Mouse (Mus musculus) hindbrain, embryonic 13.5 days (tissue): ENCODE measurements around the gene 1110008P14Rik. TPM values are rescaled to one million over a fixed set of nuclear protein-coding genes. Genes with fewer than 3 reads are reported as not detected.

ENCODE experiments used
- ATAC-seq: fragments of 200-750 bp; cut with Nextera tagmentation; 2 replicates; pipeline ENCODE4 v1.8.0; 2017; ENCODE audit warnings: moderate TSS enrichment; ENCODE audit not compliant: low FRiP score
- H3K27ac ChIP-seq: fragments of 300-500 bp; sonication (generic); 2 replicates; pipeline ENCODE4 v1.5.1; 2015; ENCODE audit warnings: inconsistent platforms, mild to moderate bottlenecking, moderate library complexity
- H3K27me3 ChIP-seq: fragments of 300-500 bp; sonication (generic); 2 replicates; pipeline ENCODE4 v1.6.1; 2015; ENCODE audit warnings: mild to moderate bottlenecking, inconsistent platforms
- H3K36me3 ChIP-seq: fragments of 300-500 bp; sonication (generic); 2 replicates; pipeline ENCODE4 v1.6.1; 2015; ENCODE audit warnings: mild to moderate bottlenecking, inconsistent platforms
- H3K4me1 ChIP-seq: fragments of 300-500 bp; sonication (generic); replicated peaks from 2 replicates; pipeline ENCODE4 v1.6.1; 2015; ENCODE audit warnings: inconsistent platforms
- H3K4me2 ChIP-seq: fragments of 300-500 bp; sonication (generic); 2 replicates; pipeline ENCODE4 v1.6.1; 2015; ENCODE audit warnings: inconsistent platforms, mild to moderate bottlenecking, moderate library complexity
- H3K4me3 ChIP-seq: fragments of 300-500 bp; sonication (generic); 2 replicates; pipeline ENCODE4 v1.5.1; 2015; ENCODE audit warnings: mild to moderate bottlenecking, inconsistent platforms
- H3K9ac ChIP-seq: fragments of 300-500 bp; sonication (generic); 2 replicates; pipeline ENCODE4 v1.6.1; 2015; ENCODE audit warnings: mild to moderate bottlenecking, inconsistent platforms
- H3K9me3 ChIP-seq: fragments of 300-500 bp; sonication (generic); 2 replicates; pipeline ENCODE4 v1.6.1; 2016; ENCODE audit warnings: inconsistent platforms
- WGBS: fragments of 180-500 bp; shearing (Covaris S2); methylation state at CpG from one replicate; pipeline ENCODE4 v1.1.7; 2015; 5-methylcytosine and 5-hydroxymethylcytosine counted together
- polyA plus RNA-seq: library from polyadenylated mRNA; unstranded; fragments of >200 nt; fragmentation: Nextera tagmentation; extraction: Ambion mirVana; gene quantifications from 2 replicates; pipeline ENCODE4 v1.2.1, GENCODE M21; 2015

The 1110008P14Rik gene
- polyA plus RNA-seq, 1 experiment from 2014 or later, result 108 TPM

DNA sequence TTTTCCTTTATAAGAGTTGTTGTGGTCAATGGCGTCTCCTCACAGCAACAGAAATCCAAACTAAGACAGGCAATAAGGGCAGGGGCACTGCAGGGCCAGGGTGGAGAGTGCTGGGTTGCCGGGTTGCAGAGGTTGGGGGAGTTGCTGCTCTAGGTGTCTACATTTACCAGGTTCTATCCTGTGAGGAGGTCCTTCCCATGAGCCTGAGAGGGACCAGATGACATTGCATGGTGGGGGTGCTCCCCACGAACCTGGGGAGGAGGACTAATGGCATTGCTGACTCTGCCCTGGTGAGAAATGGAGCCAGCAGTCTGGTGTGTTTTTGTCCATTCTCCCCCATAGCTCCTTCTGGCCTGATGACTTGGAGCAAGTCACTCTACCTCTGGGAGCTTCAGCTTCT is 24.0 kb downstream of the 1110008P14Rik start:
- H3K36me3 ChIP-seq, result no peaks in the 10 kb centered on the region
- H3K27me3 ChIP-seq, result peaks cover 14% of the 10 kb centered on the region
- no peak for ATAC-seq
- no peak overlapping the region for H3K27ac ChIP-seq
- H3K9ac ChIP-seq, result no peak overlapping the region
- WGBS, result 74% methylated on average over 3 of the region's 3 CpGs
- H3K4me3 ChIP-seq, result no peak overlapping the region
- no peaks in the 10 kb centered on the region for H3K9me3 ChIP-seq
- no peak overlapping the region for H3K4me2 ChIP-seq
- peaks cover 20% of the 10 kb centered on the region for H3K4me1 ChIP-seq

GRCm38 (mm10) chr2:32356216-32356615 is 25.5 kb downstream of the 1110008P14Rik start:
- H3K4me1 ChIP-seq, result peaks cover 21% of the 10 kb centered on the region
- no peak overlapping the region for H3K4me2 ChIP-seq
- H3K36me3 ChIP-seq, result no peaks in the 10 kb centered on the region
- ATAC-seq, result no peak
- H3K27ac ChIP-seq, result no peak overlapping the region
- no peak overlapping the region for H3K4me3 ChIP-seq
- H3K27me3 ChIP-seq, result 0 out of 2 replicates have a peak, but pooled peaks cover 11% of the 10 kb centered on the region
- no peaks in the 10 kb centered on the region for H3K9me3 ChIP-seq
- WGBS, result 82% methylated on average over 10 of the region's 10 CpGs
- H3K9ac ChIP-seq, result no peak overlapping the region

- H3K4me1 ChIP-seq, result peaks cover 32% of the 10 kb centered on the region
- 85% methylated on average over 3 of the region's 3 CpGs for WGBS
- no peak for ATAC-seq
Observed at GRCm38 (mm10) chr2:32354336-32354895, 27.3 kb downstream of the 1110008P14Rik start.

GRCm38 (mm10) chr2:32353836-32354235 is 27.9 kb downstream of the 1110008P14Rik start:
- WGBS, result 79% methylated on average over 6 of the region's 6 CpGs
- ATAC-seq, result no peak
- H3K27me3 ChIP-seq, result 0 out of 2 replicates have a peak, but pooled peaks cover 15% of the 10 kb centered on the region
- 0 out of 2 replicates have a peak overlapping the region, but pooled peaks have one; percentile 73 for H3K4me3 ChIP-seq
- peak overlapping the region; percentile 78; the same call in 1 of the 2 replicates for H3K4me2 ChIP-seq
- H3K9me3 ChIP-seq, result no peaks in the 10 kb centered on the region
- H3K36me3 ChIP-seq, result peaks cover 7% of the 10 kb centered on the region; the same call in 1 of the 2 replicates
- H3K27ac ChIP-seq, result no peak overlapping the region
- H3K4me1 ChIP-seq, result peaks cover 33% of the 10 kb centered on the region
- H3K9ac ChIP-seq, result peak overlapping the region; percentile 93; the same call in 1 of the 2 replicates

More at GRCm38 (mm10) chr2:32354336-32354895, 27.3 kb downstream of the 1110008P14Rik start:
- Histone ChIP-seq H3K36me3 (peaks cover 1% of the 10 kb centered on the region; the same call in 1 of the 2 replicates), H3K4me2 (no peak overlapping the region), H3K27ac (no peak overlapping the region), H3K4me3 (no peak overlapping the region), H3K9me3 (no peaks in the 10 kb centered on the region), H3K27me3 (0 out of 2 replicates have a peak, but pooled peaks cover 15% of the 10 kb centered on the region), H3K9ac (no peak overlapping the region)

DNA sequence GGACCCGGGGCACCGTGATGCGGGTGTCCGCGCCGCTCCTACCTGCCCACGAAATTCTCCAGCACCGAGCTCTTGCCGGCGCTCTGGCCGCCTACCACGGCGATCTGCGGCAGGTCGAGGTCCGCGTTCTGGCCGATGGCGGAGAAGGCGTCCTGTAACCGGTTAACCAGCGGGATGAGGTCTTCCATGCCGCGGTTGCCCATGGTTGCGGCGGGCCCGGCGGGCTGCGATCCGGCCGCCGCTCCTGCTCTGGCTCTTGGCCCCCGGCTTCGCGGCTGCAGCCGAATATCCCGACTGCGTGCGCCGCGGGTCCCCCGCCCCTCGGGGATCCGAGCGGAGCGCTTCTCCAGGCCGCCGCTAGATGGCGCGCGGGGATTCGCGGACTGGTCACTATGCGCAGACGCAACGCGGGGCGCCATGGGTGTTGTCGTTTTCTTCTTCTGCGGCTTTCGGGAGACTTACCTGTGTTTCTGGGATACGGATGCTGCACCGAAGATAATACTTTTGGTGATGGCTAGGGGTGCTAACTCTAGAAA is 28.7 kb downstream of the 1110008P14Rik start, which contains the start of gene Dnm1:
Dnm1 (minus strand) TSS at position 332 of the 536 bp plus-strand sequence.
- ATAC-seq, result peak; percentile 69
- Histone ChIP-seq H3K4me2 (peak within 1 kb of the TSS; percentile 78), H3K9me3 (no peaks in the 10 kb centered on the region), H3K4me1 (peaks cover 33% of the 10 kb centered on the region), H3K4me3 (peak within 1 kb of the TSS; percentile 73), H3K27me3 (0 out of 2 replicates have a peak, but pooled peaks cover 15% of the 10 kb centered on the region), H3K27ac (peak within 1 kb of the TSS; percentile 97), H3K9ac (peak within 1 kb of the TSS; percentile 93), H3K36me3 (peaks cover 15% of the 10 kb centered on the region; the same call in 1 of the 2 replicates)
- WGBS, result under 1% methylated on average over 63 of the region's 63 CpGs

- H3K27me3 ChIP-seq, result 0 out of 2 replicates have a peak, but pooled peaks cover 10% of the 10 kb centered on the region
- peak within 1 kb of the TSS; percentile 73 for H3K4me3 ChIP-seq
- WGBS, result under 1% methylated on average over 47 of the region's 52 CpGs
- ATAC-seq, result peak; percentile 70
- H3K4me1 ChIP-seq, result peaks cover 33% of the 10 kb centered on the region
- H3K4me2 ChIP-seq, result peak within 1 kb of the TSS; percentile 78
- peak within 1 kb of the TSS; percentile 97 for H3K27ac ChIP-seq
- H3K9me3 ChIP-seq, result no peaks in the 10 kb centered on the region
- peaks cover 19% of the 10 kb centered on the region; the same call in 1 of the 2 replicates for H3K36me3 ChIP-seq
- H3K9ac ChIP-seq, result peak within 1 kb of the TSS; percentile 93
Observed at GRCm38 (mm10) chr2:32352151-32353006, 29.4 kb downstream of the 1110008P14Rik start, which contains the start of gene Ciz1. Ciz1 (plus strand) TSS chr2:32352327.

DNA sequence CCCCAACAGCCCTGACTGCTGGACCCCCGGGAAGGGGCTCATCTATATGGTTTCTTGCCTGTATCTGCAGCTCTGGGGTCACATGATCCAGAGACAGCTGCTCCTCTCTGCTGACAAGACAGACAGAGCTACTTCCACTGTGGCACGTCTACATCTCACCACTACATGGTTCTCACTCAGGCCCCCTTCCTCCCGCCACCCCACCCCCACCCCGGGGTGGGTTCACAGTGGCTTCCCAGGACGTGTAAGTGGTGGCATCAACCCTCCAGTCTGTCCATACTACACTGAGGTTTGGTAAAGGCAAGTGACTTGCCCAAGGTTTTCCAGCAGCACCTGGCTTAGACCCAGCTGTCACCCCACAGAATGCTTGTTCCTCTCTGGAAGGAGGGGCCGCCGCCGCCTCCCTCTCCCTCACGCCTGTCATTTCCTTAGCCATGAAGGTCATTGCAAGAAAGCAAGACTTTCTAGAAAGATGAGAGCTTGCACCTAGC is 30.2 kb downstream of the 1110008P14Rik start:
- Histone ChIP-seq H3K27me3 (0 out of 2 replicates have a peak, but pooled peaks cover 10% of the 10 kb centered on the region), H3K9me3 (no peaks in the 10 kb centered on the region), H3K4me3 (peak overlapping the region; percentile 73), H3K27ac (peak overlapping the region; percentile 97), H3K4me1 (peaks cover 33% of the 10 kb centered on the region), H3K36me3 (peaks cover 19% of the 10 kb centered on the region; the same call in 1 of the 2 replicates), H3K4me2 (peak overlapping the region; percentile 78), H3K9ac (peak overlapping the region; percentile 93)
- 0 out of 2 replicates have a peak, but pooled peaks have one; percentile 2 for ATAC-seq
- 42% methylated on average over 9 of the region's 9 CpGs for WGBS

- WGBS, result 53% methylated on average over 13 of the region's 13 CpGs
- Histone ChIP-seq H3K4me2 (peak overlapping the region; percentile 78), H3K4me3 (peak overlapping the region; percentile 73; the same call in 1 of the 2 replicates), H3K4me1 (peaks cover 33% of the 10 kb centered on the region), H3K9ac (peak overlapping the region; percentile 93), H3K27ac (no peak overlapping the region), H3K27me3 (0 out of 2 replicates have a peak, but pooled peaks cover 10% of the 10 kb centered on the region), H3K36me3 (peaks cover 19% of the 10 kb centered on the region; the same call in 1 of the 2 replicates), H3K9me3 (no peaks in the 10 kb centered on the region)
- ATAC-seq, result no peak
Observed at GRCm38 (mm10) chr2:32350471-32351051, 31.2 kb downstream of the 1110008P14Rik start.

GRCm38 (mm10) chr2:32349625-32350255 is 32.0 kb downstream of the 1110008P14Rik start:
- peak overlapping the region; percentile 93 for H3K9ac ChIP-seq
- no peak overlapping the region for H3K4me3 ChIP-seq
- no peak for ATAC-seq
- peaks cover 22% of the 10 kb centered on the region; the same call in 1 of the 2 replicates for H3K36me3 ChIP-seq
- WGBS, result 65% methylated on average over 8 of the region's 8 CpGs
- H3K4me2 ChIP-seq, result no peak overlapping the region
- peaks cover 37% of the 10 kb centered on the region for H3K4me1 ChIP-seq
- H3K27me3 ChIP-seq, result 0 out of 2 replicates have a peak, but pooled peaks cover 10% of the 10 kb centered on the region
- no peaks in the 10 kb centered on the region for H3K9me3 ChIP-seq
- no peak overlapping the region for H3K27ac ChIP-seq

DNA sequence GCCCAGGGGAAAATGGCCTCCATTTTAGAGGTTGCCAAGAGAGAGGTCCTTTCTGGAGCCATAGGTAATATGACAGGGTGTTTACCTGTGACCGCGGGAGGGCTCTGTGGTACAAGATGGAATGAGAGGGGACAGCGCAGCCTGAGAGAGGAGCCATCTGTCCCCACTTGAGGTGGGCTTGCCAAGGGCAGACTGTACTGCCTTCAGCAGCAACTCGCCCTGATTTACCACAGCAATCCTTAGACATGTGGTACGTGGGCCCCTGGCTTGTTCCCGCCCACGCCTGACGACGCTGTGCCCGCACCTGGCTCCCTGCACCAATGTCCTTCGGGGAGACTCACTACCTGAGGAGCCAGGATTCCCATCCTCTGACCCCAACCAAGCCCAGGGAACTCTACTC is 33.4 kb downstream of the 1110008P14Rik start:
- Histone ChIP-seq H3K4me3 (no peak overlapping the region), H3K27ac (no peak overlapping the region), H3K9ac (no peak overlapping the region), H3K4me2 (no peak overlapping the region), H3K36me3 (peaks cover 26% of the 10 kb centered on the region; the same call in 1 of the 2 replicates), H3K9me3 (no peaks in the 10 kb centered on the region), H3K27me3 (0 out of 2 replicates have a peak, but pooled peaks cover 10% of the 10 kb centered on the region), H3K4me1 (peaks cover 41% of the 10 kb centered on the region)
- ATAC-seq, result no peak
- 86% methylated on average over 11 of the region's 11 CpGs for WGBS

GRCm38 (mm10) chr2:32347019-32347418 is 34.7 kb downstream of the 1110008P14Rik start:
- no peak for ATAC-seq

More at GRCm38 (mm10) chr2:32347019-32347418, 34.7 kb downstream of the 1110008P14Rik start:
- no peaks in the 10 kb centered on the region for H3K9me3 ChIP-seq
- peaks cover 31% of the 10 kb centered on the region; the same call in 1 of the 2 replicates for H3K36me3 ChIP-seq
- H3K4me1 ChIP-seq, result peaks cover 50% of the 10 kb centered on the region
- H3K4me3 ChIP-seq, result no peak overlapping the region
- no peak overlapping the region for H3K9ac ChIP-seq
- H3K27me3 ChIP-seq, result 0 out of 2 replicates have a peak, but pooled peaks cover 10% of the 10 kb centered on the region
- no peak overlapping the region for H3K4me2 ChIP-seq
- WGBS, result 77% methylated on average over 6 of the region's 6 CpGs
- H3K27ac ChIP-seq, result no peak overlapping the region
